Mouse (Mus musculus) erythroblast, adult 5-6 weeks (primary cell): ENCODE measurements around the gene D230025D16Rik. TPM values are rescaled to one million over a fixed set of nuclear protein-coding genes. Genes with fewer than 3 reads are reported as not detected.
A peak's percentile ranks its signal among the peaks of the same experiment; 100 is the strongest.

Experiments used
- ATAC-seq: replicated peaks from 2 replicates; pipeline ENCODE4 v1.8.0; 2016; ENCODE audit warnings: moderate number of reproducible peaks, mild to moderate bottlenecking, moderate TSS enrichment, inconsistent platforms; ENCODE audit not compliant: poor library complexity, low FRiP score, severe bottlenecking
- total RNA-seq, 2 experiments: library from RNA; stranded (forward) in 1 of 2; stranded (reverse) in 1 of 2; fragments of 150-400 nt in 1 of 2; fragments of 200-764, 138-1000 nt in 1 of 2; gene quantifications; 2 replicates each; pipeline versions ENCODE4 v1.2.3 to v1.2.4; 2015 to 2017; ENCODE audit warnings: low replicate concordance in 2 of 2

The D230025D16Rik gene
- total RNA-seq, 2 experiments from 2014 or later, result 22.5 to 22.6 TPM

DNA sequence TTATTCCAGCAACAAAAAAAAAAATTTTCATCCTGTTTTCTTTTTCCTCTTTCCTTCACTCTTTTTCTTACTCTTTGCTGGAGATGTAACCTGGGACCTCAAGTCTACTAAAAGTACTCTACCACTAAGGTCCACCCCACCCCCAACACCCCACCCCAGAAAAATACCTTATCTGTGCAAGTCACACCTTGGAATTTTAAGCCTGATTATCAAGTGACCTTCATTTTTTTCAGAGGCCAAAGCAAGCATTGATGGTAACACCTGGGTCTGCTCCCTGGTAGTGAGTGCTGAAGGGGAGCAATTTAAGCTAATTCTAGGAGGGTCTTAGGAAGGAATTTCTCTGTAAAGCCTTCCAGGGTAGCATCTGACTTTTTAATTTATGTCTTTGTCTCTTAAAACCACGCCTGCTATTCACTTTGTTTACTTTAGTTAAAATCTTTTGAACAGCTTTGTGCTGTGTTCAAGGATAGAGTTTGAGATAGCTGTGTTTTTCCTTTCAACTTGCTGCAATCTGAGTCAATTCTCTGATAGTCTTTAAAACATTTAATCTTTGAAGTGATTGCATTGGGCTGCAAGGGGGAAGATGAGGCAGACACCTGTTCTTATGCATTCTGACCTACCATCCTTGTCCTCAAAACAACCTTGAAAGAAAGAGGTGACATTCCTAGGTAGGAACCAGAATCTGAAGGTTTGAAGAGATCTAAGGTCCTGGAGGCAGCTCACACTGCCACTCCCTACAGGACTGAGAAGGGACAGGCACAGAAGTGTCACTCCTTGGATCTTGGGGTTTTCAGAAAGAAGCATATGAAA lies 8.4 kb downstream of the D230025D16Rik start:
- no peak for ATAC-seq

DNA sequence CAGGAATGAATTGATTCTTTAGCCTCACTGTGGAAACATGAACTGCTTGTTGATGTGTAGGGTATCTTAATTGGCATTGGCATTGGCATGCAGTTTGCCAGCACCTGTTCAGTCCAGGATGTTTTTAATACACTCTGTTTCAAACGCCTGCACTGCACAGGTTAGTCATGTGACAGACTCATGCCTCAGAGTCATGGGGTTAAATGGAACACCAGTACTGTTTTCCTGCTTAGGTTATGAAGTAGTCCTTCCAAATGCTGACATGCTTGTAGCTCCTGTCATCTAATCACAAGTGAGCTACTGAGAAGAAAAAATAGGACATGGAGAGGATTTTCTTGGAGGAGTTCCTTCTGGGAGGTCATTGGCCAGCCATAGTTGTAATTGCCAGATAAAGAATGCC lies 10.3 kb downstream of the D230025D16Rik start:
- ATAC-seq, result no peak

DNA sequence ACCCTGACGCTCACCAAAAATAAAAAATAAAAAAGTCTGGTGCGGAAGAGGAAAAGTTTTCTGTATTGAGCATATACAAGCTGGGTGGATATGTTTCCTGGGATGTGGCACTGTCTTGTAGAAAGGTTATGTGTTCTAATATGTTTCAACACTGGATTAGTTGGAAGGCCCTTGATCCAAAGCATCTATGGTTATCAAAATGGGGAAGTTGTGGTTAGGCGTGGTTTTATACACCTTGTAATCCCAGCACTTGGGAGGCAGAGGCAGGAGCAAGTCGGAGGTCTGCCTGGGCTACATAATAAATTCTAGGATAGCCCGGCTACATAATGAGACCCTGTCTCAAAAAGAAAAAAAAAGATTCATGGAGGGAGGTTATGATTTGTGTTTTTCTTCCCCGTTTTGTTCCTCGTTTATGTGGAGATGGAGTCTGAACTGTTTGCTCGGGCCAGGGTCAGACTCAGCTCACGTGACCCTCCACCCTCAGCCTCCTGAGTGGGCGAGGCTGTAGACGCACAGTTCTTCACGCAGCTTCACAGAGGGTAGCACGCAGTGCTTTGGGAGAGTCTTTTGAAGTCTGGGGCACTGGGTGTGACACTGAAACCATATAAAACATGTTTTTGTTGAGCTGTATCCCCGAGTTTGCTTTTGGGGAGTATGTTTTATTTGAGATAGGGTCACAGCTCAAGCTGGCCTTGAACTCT lies 12.6 kb downstream of the D230025D16Rik start:
- no peak for ATAC-seq

DNA sequence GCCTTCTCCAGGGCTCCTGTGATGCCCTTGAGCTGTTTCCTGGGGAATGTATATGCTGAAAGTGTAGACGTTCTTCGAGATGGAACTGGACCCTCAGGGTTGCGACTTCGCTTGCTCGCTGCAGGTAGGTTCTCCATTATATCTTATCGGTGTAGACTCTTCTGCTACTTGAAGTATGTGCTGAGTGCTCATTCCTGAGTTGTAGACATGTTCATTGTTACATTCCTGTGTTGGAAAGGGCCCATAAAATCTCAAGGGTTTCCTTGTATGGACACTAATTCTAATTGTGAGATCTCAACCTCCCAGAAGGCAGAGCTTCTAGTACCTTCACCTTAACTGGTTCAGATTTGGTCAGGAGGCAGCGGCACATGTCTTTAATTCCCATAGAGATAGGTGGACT lies 16.1 kb downstream of the D230025D16Rik start:
- no peak for ATAC-seq

DNA sequence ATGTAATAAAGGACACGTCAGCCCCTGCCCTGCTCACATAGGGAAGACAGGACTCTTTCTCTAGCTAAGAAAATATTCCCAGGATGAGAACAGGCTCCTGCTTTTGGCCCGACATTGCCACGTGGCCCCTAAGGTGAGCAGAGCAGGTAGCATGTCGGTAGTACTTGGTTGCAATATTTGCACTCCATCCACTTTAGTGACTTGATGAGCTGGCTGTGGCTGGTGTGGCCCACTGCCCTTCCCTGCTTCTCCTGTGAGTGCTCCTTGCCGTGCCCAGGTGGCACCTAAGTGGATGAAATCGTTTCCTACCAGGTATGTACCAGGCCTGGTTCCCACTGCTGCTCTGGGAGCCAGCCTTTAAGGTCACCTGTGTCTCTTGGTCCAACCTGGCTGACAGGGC lies 27.0 kb downstream of the D230025D16Rik start:
- ATAC-seq, result no peak

DNA sequence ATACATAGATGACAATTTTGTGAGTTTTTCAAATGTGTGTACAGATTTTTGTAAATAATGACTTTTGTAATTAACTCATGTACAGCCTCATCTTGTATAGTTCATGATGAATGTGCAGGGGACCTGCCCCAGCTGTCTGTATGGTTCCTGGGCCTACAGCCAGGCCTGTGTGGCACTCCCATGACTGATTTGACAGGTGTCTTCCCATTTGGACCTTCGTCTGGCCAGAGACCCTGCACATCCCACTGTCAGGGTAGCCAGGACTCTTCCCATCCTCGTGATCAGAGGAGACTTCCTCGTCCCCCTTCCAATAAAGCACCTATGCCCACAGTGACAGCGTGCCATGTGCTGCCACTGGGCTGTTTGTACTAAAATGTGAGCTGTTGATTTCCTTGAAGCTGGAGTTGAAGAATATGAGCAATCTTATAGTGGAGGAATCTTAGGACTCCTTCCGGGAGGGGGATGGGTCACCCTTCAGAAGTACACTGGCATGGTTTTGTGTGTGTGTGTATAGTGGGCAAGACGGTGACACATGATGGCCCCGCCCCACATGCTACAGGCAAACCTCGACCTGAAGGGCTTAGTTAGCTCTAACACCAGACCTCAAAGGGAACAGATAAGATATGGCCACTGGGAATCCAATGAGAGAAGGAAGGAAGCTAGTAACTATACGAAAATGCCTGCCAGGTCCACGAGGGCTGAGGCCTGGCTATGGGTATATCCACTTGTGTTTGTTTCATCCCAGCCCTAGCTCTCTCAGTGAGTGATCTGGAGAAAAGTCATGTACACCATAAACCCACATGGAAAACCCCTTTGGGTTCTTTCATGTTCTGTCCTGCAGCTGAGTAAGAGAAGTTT lies 28.0 kb downstream of the D230025D16Rik start:
- no peak for ATAC-seq

DNA sequence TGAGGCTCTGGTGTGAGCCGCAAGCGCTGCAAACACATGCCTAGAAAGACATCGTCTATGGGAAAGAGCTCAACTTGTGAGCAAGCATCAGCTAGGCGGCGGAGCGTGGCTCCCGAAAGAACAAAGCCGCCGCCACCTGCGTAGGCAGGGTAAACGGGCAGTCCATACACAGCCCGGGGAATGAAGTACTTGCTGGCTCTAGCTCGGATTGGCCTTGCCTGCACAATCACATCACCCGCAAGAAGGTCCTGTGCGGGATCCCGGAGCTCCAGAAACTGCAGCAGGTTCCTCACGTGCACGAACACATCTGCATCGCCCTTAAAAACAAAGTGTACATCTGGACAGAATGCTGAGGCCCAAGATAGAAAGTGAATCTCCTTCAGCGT lies 28.8 kb downstream of the D230025D16Rik start:
- no peak for ATAC-seq

DNA sequence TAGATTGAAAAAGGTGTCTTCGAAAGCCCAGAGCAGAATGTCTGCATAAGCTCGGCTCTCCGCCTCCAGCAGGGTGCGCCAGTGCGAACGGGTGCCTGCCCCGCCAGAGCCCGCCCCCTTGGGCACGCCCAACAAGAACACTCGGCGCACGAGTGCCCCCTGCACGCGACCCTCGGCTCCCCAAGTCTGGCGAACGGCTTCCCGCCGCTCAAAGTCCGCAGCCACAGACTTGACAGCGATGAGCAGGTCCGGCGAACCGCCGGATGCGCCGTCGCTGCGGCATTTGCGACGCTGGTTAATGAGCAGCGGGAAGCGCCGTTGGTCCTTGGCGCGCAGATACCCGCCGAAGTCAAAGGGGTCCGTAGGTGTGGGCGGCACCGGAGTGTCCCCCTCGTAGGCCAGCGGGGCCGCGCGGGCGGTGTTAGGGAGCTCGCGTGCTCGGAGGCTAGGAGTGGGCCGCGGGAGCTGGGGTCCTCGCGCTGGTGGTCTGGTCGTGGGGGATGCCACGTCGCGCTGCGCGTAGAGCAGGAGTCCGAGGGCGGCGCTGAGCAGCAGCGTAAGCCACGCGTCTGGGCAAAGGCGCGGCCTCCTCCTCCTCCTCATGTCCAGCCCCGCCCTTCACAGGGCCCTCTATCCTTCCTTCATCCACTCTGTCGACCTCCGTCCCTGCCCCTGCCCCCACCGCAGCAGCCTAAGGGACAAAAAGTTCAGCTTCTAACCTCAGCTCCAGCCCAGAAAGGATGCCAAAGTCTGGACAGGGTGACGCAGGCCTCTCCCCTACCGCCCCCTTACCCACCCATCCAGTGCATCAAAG lies 29.4 kb downstream of the D230025D16Rik start:
- peak; percentile 83 for ATAC-seq

DNA sequence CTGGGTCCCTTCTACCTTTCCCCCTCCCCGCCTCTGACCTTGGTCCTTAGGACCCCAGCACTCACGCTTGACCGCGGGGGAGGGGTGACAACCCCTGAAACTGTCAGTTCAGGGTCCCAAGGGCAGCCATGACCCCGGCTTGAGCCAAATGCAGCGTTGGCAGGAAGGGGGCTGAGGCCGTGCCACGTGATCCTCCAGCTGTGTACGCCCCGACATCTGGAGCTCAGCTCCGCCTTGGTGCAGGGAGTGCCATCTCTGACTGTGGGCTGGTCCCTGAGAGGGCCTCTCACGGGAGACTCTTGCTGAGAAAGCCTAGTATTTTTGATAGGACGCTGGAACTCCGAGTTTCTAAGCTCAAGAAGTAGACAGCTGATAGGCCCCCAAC lies 30.0 kb downstream of the D230025D16Rik start, which contains the start of gene B3gnt9:
Gene B3gnt9 (minus strand): TSS at position 188 of the 385 bp plus-strand sequence.
- ATAC-seq, result peak; percentile 73

DNA sequence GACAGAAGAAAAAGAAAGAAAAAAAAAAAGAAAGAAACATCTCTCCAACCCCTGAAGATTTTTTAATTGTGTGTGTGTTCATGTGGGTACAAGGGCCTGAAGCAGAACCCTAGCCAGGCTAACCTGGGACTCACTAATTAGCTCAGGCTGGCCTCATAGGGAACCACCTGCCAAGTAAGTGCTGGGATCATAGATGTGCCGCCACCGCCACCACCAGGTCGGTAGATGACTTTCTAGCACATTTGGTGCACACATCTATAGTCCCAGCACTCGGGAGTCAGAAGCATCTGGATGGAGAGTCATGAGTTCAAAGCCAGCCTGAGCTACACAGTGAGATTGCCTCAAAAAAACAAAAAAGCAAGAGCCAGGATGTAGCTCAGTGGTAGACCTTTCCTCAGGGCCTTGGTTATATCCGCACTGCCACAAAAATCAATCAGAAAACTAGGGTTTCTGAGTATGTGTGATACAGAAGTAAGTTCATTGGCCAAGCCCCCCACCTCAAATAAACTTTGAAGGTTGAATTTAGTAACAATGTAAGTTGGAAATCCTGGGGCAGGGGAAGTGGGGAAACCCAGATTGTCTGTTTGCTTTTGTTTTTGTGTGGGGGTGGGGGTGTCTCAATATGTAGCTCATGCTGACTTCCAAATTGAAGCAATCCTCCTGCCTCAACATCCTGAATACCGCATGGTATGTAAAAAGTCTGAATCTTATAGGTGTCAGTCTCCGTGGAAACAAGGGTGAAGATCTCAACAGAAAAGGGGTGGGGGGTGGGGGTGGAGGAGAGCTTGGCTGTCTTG lies 32.6 kb downstream of the D230025D16Rik start:
- ATAC-seq, result no peak

DNA sequence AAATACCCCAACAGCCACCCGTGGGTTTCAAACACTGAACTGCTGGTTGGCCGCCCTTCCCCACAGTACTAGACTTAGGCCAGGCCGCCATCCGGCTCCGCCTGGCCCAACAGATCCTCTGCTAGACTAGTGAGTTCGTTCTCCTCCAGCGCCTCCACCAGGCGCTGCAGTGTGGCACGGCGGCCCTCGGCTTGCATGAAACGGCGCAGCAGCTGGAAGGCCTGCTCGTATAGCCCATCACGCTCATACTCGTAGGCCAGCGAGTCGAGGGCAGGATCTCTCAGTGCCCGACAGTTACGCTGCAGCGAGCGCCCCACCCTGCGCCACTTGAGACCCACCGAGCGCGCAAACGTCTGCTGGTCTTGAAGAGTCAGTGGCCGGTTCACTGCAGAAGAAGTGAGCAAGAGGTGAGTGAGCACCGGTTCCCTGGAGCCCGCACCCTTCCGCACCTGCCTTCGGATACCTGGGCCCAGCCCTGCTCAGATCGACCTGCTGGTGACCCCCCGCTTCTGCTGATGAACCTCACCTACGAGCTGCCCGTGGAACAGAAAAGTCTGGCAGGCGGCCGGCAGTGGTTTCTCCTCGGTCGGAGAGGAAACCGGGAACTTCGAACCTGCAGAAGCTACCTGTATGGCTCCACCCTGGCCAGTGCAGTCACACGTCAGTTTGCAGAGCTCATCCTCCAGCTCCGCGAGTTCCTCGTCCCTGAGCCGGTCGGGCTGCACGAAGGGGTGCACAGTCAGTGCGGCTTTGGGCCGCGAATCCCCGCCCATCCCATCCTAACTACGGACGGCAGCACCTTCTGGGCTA lies 34.2 kb downstream of the D230025D16Rik start:
- ATAC-seq, result peak; percentile 7; the same call in 1 of the 2 replicates

DNA sequence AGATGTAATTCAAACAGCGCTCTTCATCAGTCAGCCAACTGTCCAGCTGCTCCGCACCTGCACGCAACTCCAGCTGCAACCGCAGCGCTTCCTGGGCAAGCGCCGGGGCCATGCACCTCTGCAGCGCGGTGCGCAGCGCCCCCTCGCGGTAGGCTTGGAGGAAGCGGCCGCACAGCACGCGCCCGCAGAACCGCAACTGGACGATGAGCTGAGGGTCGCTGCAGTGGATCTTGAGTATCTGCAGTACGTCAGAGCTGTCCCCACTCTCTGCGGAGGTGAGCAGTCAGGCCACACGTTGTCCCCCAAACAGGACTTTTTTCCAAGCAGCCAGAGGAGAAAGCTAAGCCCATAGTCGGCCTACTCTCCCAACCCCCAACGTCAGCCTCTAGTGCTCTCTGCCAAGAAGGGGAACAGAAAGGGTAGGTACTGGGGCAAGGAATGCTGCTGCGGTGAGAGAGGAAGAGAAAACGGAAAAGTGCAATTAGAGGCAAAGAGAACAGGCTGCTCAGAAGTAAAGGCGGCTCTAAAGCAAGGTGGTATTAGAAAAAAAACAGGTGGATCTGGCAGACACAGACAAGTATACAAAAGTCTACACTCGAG lies 34.9 kb downstream of the D230025D16Rik start:
- peak; percentile 66 for ATAC-seq

DNA sequence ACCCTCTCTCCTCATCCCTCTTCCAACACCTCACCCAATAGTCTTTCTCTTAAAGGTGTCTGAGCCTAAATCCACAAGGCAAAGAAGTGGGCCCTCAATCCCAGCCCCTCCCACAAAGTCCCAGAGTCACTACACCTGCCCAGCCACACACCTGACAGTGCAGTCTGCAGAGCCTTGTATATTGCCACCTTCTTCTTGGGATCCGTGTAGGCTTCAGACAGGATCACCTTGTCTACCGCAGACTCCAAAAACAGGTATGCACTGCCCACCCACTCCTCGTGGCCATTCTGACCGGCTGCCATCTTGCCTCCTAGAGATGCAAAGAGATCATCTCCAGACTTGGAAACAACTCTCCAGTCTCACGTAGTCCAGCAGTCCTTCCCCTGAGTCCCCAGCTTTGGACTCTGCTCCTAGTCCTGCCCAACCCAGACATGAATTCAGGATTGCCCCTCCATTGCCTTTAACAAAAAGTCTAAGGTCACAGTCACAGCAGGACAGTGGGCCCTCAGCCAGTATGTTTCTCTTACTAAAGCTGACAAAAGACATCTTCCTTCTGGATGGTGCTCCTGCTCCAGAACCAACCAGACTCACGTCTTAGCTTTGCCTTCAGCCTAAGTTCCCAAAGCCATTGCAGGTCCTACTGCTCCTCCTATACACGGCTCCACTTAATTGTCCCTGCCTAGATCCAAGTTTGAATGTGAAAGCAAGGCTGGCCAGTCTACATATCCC lies 35.6 kb downstream of the D230025D16Rik start:
- ATAC-seq, result no peak

DNA sequence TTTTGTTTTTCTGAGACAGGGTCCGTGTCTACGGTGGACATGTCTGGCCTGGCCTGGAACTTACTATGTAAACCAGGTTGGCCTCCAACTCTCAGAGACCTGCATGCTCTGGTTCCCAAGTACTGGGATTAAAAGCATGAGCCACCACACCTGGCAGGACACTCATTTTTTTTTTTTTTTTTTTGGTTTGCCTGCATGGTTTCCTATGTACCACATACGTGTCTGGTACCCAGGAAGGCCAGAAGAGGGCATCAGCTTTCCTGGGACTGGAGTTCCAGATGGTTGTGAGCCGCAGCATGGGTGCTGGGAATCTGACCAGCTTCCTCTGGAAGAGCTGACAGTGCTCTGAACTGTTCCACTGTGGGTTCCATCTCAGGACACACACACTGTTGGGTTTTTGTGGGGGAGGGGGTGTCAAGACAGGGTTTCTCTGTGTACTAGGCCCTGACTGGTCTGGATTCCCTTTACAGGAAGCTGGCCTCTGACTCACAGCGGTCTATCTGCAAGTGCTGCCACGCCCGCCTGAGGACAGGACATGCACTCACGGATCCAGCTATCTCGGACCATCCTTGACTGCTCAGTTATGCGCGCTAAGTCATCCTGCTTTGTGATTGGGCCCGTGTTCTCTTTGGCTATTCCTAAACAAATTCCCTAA lies 36.5 kb downstream of the D230025D16Rik start:
- no peak for ATAC-seq

DNA sequence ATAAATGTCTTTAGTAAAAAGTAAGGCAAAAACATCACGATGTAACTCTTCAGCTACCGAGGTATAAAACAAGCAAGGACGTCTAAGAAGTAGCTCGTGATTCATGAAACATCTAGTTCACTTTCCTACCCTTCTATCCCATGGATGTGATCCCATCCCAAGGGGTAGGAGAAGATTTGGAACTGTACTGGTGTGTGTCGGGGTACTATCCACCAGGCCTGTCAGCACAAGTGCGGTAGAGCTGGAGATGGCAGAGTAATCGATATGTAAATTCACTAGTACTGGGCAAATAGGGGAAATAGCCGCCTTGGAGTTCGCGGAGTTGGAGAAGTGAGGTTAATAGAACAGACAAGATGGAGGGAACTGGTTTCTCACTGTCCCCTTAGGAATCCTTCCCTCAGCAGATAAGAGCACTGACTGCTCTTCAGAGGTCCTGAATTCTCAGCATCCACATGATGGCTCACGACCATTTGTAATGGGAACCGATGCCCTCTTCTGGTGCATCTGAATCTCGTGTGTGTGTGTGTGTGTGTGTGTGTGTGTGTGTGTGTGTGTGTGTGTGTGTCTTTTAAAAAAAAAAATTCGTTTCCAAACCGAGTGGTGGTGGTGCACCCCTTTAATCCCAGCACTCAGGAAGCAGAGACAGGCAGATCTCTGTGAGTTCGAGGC lies 38.4 kb downstream of the D230025D16Rik start:
- ATAC-seq, result no peak
